Mouse (Mus musculus) right cerebral cortex, postnatal 36 days (tissue): ENCODE measurements at regions not wholly inside any gene's neighbourhood (a gene's known extent, or its start where the extent isn't known, plus 50 kb on each side); places are given as distances from the start of the nearest gene placed in this dataset.

Experiments
- DNase-seq, 2 experiments: peaks; one replicate each; pipeline ENCODE4 v3.0.0; 2022; ENCODE audit warnings: low spot score in 2 of 2, mixed read lengths in 1 of 2

DNA sequence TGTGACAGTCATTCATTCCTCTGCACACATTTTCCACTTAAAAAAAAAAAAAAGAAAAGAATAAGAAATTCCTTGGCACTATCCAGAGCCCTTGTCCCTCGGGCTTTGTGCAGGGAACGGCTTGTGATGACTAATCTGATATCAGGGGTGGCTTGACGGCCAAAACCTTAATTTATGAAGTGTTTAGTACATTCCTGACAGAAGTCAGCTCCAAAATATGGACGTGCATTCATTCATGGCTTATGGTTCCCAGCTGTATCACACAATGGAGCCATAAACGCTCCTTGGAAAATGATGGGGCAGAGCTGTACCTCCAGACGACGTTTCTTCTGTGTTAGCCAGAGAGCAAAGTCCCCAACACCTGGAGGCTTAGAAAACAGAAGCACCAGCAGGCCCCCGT lies 62.1 kb upstream of the Elac2 start:
- no peak for DNase-seq

DNA sequence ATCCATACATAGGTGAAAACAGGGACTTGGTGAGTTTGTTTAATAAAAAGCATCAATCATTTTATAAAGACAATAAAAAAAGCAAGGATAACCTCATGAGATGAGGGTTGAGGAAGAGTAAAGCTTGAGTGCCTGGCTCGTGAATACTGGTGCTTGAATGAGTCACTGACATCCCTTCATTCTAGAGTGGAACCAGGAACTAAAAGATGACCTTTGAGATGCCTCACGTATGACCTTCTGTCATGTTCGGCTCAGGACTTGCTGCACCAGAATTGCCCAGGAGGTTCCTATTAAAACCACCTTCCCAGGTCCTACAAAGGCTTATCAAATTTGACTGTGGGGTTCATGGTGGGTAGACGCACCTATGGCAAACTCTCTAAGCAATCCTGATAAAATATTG lies 61.5 kb upstream of the Elac2 start:
- no peak for DNase-seq

DNA sequence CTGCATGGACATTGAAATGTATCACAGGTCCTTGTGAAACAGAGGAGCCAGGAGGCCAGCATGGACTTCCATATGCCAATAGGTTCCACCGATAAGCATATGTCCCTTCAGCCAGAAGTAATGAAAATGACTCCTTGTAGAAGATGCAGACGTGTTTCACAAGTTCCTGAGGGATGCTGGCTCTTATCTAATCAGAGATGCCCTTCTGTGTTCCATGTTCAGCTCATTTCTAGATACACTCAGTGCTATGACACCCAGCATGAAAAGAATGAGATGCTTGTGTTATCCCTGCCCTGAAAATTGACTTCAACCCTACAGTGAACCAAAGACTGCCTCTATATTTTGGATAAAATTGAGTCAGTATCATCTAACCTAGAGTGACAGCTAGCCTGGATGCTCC lies 53.8 kb upstream of the Elac2 start:
- no peak for DNase-seq

DNA sequence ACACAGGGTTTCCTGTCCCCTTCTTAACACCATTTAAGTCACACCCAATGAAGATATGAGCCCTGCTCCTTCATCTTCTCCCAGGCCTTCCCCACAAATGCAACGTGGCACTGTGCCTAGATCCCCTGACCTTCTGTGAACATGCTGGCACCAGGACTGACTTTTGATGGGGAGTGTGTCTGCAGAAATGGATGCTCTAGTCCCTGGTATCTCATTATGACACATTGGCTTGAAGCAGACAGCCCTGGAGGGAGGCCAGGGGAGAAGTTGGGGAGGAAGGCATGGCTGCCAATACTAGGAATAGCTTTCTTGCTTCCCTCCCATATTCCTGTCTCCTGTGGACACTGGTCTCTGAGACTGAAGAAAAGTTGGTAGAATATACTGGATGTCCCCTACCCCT lies 52.9 kb upstream of the Elac2 start:
- DNase-seq = no peak
